Mouse (Mus musculus) embryo, embryonic 9.5 days (tissue): ENCODE results near the gene Dmrtc1c2.
"Not testable (repeated sequence)": the region's sequence is repeated elsewhere in the genome, so short reads cannot be mapped to it uniquely, and the experiment has no call there.

ENCODE experiments used
- DNase-seq: peaks from one replicate; pipeline ENCODE4 v3.0.0-alpha.2; 2017; ENCODE audit errors: extremely low spot score

Dmrtc1c2 gene

DNA sequence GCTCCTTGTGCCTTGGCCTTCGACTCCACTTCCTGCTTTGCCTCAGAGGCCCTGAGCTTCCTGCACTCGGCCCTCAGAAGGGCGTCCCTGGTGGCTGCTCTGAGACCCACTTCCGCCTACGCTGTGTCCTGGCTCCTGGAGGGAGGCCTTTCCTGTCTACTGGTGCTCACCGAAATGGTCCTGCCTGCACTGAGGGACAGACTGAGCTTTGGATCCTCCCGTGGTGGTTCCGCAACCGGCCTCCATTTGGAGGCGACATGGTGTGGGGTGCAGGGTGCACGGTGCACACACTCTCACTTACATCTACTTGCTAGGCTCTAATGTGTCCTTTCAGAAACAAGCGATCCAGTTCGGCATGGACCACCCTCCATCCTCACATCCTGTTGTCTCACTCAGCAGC is at the start of gene Dmrtc1c2:
Dmrtc1c2 (minus strand) TSS at position 101 of the 400 bp plus-strand sequence.
- not testable (repeated sequence) for DNase-seq

DNA sequence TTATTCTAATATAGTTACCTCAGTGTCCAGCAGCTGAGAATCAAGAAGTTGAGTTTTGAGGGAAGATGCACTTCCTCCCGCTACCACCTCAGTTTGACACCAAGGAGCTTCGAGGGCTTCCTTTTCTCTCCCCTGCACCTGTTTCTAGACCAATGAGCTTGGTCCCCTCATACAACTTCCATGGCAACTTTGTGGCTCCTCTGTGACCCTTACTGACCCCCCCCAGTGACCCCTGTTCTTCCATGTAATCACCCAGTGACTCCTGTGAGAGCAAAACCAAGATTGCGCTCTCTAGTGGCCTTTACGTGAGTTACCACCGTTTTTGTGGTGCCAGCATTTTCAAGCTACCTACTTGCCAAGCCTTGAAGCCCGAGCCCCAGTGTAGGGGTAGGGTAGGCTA is 13.5 kb upstream of the Dmrtc1c2 start, which contains the start of gene 1700031F05Rik:
1700031F05Rik (minus strand) TSS at position 101 of the 400 bp plus-strand sequence.
- DNase-seq = no peak

DNA sequence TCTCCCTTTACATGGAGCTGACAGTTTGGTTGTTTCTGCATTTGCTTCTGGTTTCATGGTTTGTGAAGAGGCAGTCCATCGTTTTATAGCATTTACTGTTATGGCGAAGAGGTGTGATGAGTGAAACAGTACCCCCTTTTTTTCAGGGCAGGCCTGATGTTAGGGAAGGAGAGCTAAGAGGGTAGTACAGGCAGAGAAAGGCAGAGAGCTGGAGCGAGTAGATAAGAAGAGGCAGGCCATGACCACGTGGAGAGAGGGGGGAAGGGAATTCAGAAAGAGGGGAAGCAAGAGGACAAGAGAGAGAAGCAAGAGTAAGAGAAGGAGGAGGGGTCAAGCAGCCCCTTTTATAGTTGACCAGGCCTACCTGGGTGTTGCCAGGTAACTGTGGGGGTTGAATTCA is 42.1 kb downstream of the Dmrtc1c2 start:
- DNase-seq = no peak

DNA sequence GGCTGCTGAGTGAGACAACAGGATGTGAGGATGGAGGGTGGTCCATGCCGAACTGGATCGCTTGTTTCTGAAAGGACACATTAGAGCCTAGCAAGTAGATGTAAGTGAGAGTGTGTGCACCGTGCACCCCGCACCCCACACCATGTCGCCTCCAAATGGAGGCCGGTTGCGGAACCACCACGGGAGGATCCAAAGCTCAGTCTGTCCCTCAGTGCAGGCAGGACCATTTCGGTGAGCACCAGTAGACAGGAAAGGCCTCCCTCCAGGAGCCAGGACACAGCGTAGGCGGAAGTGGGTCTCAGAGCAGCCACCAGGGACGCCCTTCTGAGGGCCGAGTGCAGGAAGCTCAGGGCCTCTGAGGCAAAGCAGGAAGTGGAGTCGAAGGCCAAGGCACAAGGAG is 51.8 kb downstream of the Dmrtc1c2 start, which contains the start of gene Dmrtc1c1:
Dmrtc1c1 (plus strand) TSS at position 301 of the 400 bp plus-strand sequence.
- not testable (repeated sequence) for DNase-seq
